Mouse (Mus musculus) thymus, adult 2 months (tissue): ENCODE data around the gene Fkbp11.
A peak's percentile ranks its signal among the peaks of the same experiment; 100 is the strongest.

Experiments used
- CTCF ChIP-seq: fragments of 200-500 bp; IDR thresholded peaks from 2 replicates; pipeline ENCODE4 v1.5.1; 2012; ENCODE audit warnings: mild to moderate bottlenecking, control low read depth, low read length, moderate library complexity, borderline replicate concordance; ENCODE audit not compliant: control insufficient read depth, poor library complexity, insufficient read depth; ENCODE audit errors: extremely low read depth
- POLR2A ChIP-seq: fragments of 200-500 bp; IDR thresholded peaks from 2 replicates; pipeline ENCODE4 v1.6.1; 2012; ENCODE audit warnings: mild to moderate bottlenecking, low read length, control low read depth, moderate library complexity; ENCODE audit not compliant: control insufficient read depth, poor library complexity, insufficient read depth; ENCODE audit errors: extremely low read depth

DNA sequence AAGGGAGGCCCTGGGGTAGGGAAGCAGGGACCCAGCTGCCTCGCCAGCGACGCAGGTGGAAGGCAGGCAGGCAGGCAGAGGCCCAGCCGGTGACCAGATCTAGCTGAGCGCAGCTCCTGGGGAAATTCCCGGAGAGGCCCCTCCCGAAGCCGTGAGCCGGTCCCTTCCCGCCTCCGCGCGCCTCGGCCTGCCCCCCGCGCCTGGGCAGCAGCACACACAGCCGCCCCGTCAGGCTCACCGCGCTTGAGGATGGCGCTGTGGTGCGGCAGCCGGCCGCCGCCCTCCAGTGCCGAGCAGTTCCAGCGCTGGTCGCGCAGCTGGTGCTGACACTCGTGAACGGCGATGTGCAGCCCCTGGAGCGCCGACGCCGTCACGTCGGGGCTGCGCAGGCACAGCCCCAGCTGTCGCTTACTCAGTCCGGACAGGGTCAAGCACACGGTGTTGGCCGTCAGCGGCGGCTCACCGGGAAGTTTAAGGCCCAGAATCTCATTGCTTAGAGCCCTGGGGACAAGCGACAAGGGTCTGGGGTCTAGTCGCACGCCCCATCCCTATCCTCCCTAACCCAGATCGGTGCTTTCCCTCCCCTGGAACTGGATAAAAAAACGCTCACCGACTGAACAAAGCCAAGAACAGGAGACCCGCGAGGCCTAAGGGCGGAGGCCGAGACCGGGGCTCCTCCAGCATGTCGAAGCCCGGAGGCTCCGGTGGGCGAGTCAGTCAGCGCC, 48.4 kb upstream of the Fkbp11 start:
- TF ChIP-seq POLR2A (no peak), CTCF (peak; percentile 32; the same call in 1 of the 2 replicates)
